Mouse (Mus musculus): ENCODE data around the gene Irf6.

The Irf6 gene

GRCm38 (mm10) chr1:193203821-193204220 lies 50.9 kb downstream of the Irf6 start:
- no peak for DNase-seq

DNA sequence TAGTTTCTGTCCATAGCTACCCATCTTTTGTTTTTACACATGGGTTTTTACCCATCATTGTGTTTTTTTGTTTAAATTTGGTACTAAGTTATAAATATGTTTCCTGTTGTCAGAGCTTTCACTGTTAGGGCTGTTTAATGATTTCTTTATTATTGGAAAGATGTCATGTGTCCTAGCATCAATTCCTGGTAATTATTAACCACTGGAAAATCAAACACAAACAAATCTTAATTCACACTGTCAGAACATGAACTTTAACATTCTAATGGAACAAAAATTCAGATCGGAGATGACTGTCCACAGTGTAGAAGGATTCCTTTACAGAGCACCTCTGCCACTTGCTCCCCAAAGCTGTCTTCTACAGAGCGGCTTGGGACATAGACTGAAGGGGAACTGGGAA lies 52.5 kb downstream of the Irf6 start:
- DNase-seq: no peak

- DNase-seq: no peak
Observed at GRCm38 (mm10) chr1:193207503-193207902, 54.6 kb downstream of the Irf6 start, which contains the start of gene Lamb3. Lamb3 (plus strand) TSS chr1:193207699.

DNA sequence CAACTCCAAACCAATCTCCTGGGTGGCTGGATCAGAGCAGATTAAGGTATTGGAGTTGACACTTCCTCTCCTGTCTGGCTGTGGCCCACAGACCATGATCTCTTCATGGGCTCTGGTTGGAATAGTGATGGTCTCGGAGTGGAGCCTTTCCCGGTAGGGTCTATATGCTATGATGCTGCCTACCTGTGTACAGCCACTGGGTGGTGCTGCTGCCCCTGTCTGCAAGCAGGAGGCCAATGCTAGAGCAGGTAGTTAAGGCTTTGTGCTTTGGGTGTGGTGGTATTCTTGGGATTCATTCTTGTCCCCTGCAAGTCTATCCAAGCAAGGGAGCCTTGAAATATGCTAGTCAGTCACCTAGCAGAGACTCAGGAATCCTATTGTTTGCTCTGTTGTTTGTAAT lies 55.3 kb downstream of the Irf6 start:
- DNase-seq: peak; percentile 69 to 79

GRCm38 (mm10) chr1:193211371-193211770 lies 58.5 kb downstream of the Irf6 start:
- DNase-seq: no peak

DNA sequence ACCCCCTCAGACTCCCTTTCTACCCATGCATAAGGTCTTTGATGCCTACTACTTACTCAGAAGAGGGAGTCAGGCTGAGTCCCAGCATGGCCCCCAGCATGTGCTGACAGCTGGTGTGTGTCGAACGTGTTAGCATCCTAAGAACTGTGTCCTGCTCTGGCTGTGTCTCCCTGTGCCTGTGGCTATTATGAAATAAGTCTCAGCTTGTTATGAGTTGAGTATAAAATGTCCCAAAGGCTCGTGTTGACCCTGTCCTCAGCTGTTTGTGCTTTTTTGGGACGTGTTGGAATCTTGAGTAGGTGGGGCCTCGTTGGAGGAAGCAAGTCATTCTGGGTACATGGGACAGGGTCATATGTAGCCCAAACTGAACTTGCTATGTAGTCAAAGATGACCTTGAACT lies 61.1 kb downstream of the Irf6 start:
- no peak for DNase-seq

DNA sequence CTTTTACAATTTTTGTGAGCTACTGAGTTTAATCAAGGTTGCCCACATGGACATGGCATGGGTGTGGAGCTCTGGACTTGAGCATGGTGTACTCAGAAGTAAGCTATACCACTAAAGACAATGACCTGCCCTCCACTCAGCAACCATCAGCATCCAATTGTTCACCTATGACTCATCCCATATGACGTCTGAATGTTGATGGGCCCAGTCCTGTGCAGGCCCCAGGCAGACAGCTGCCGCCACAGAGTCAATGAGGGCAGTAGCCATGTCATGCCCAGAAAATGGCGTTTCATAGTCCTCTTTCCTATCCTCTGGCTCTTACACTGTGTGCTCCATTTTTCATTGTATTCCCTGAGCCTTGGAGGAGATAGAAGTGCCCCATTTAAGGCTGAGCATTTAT lies 63.1 kb downstream of the Irf6 start:
- DNase-seq: no peak

- no peak for DNase-seq
Observed at GRCm38 (mm10) chr1:193220408-193220807, 67.5 kb downstream of the Irf6 start.

Measured in cerebellum, postnatal 14 days (tissue).